Mouse (Mus musculus) limb, embryonic 14.5 days (tissue): ENCODE measurements at regions not wholly inside any gene's neighbourhood (a gene's known extent, or its start where the extent isn't known, plus 50 kb on each side); places are given as distances from the start of the nearest gene placed in this dataset.

Experiments used
- ATAC-seq: fragments of 200-750 bp; cut with Nextera tagmentation; 2 replicates; pipeline ENCODE4 v1.8.0; 2017; ENCODE audit warnings: low read depth, moderate number of reproducible peaks, moderate TSS enrichment; ENCODE audit not compliant: low FRiP score
- DNase-seq: peaks from one replicate; pipeline ENCODE4 v3.0.0-alpha.2; 2015; ENCODE audit warnings: low spot score
- H3K27ac ChIP-seq: fragments of 300-500 bp; sonication (generic); replicated peaks from 2 replicates; pipeline ENCODE4 v1.5.1; 2014; ENCODE audit warnings: low read depth, mild to moderate bottlenecking, low read length, moderate library complexity, mixed read lengths
- H3K27me3 ChIP-seq: fragments of 300-500 bp; sonication (generic); 2 replicates; pipeline ENCODE4 v1.6.1; 2014; ENCODE audit warnings: low read length, mixed read lengths; ENCODE audit not compliant: control insufficient read depth, insufficient read depth
- H3K36me3 ChIP-seq: fragments of 300-500 bp; sonication (generic); 2 replicates; pipeline ENCODE4 v1.6.1; 2014; ENCODE audit warnings: mild to moderate bottlenecking, low read length, moderate library complexity, mixed read lengths; ENCODE audit not compliant: control insufficient read depth, insufficient read depth
- H3K4me1 ChIP-seq: fragments of 300-500 bp; sonication (generic); 2 replicates; pipeline ENCODE4 v1.6.1; 2014; ENCODE audit warnings: antibody characterized with exemption, low read length, mixed read lengths; ENCODE audit not compliant: control insufficient read depth, insufficient read depth
- H3K4me2 ChIP-seq: fragments of 300-500 bp; sonication (generic); replicated peaks from 2 replicates; pipeline ENCODE4 v1.6.1; 2014; ENCODE audit warnings: low read depth, mild to moderate bottlenecking, low read length, moderate library complexity; ENCODE audit not compliant: severe bottlenecking
- H3K4me3 ChIP-seq: fragments of 300-500 bp; sonication (generic); replicated peaks from 2 replicates; pipeline ENCODE4 v1.5.1; 2014; ENCODE audit warnings: low read length
- H3K9ac ChIP-seq: fragments of 300-500 bp; sonication (generic); 2 replicates; pipeline ENCODE4 v1.6.1; 2014; ENCODE audit warnings: mild to moderate bottlenecking, low read depth, low read length, moderate library complexity; ENCODE audit not compliant: severe bottlenecking
- H3K9me3 ChIP-seq: fragments of 300-500 bp; sonication (generic); 2 replicates; pipeline ENCODE4 v1.6.1; 2016; ENCODE audit warnings: low read length; ENCODE audit not compliant: control insufficient read depth
- POLR2A ChIP-seq: fragments of 200-500 bp; IDR thresholded peaks from 2 replicates; pipeline ENCODE4 v1.8.0; 2012; ENCODE audit warnings: inconsistent platforms, mild to moderate bottlenecking, moderate library complexity, borderline replicate concordance; ENCODE audit not compliant: insufficient read depth, insufficient read length; ENCODE audit errors: extremely low read depth
- WGBS: fragments of 180-500 bp; shearing (Covaris S2); extraction: QIAGEN DNeasy Blood & Tissue Kit; methylation state at CpG from one replicate; pipeline ENCODE4 v1.1.7; 2014; 5-methylcytosine and 5-hydroxymethylcytosine counted together

DNA sequence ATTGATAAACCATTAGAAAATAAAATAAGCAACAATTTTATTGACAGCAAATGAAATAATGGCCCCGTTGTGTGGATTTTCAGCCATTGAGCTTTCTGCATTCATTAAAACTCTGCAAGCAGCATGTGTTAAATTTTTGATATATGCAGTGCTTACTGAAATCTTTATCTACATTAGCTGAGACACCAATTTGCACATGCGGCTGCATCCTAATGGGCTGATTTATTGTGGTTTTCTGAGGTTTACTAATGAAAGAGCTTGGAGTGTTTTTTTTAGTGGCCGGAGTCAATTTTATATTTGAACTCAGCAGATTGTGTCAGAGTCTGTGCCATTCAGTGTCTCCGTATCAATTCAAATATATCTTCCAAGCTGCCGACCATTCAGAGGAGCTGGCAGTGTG is 653.3 kb upstream of the Tbl1xr1 start:
- Histone ChIP-seq H3K9ac (no peak overlapping the region), H3K36me3 (no peaks in the 10 kb centered on the region), H3K27ac (no peak overlapping the region), H3K4me3 (no peak overlapping the region), H3K4me1 (no peaks in the 10 kb centered on the region), H3K4me2 (no peak overlapping the region), H3K27me3 (no peaks in the 10 kb centered on the region), H3K9me3 (no peaks in the 10 kb centered on the region)
- no peak for TF ChIP-seq POLR2A
- WGBS = 73% methylated on average over 5 of the region's 5 CpGs
- DNase-seq (no peak), ATAC-seq (no peak)

DNA sequence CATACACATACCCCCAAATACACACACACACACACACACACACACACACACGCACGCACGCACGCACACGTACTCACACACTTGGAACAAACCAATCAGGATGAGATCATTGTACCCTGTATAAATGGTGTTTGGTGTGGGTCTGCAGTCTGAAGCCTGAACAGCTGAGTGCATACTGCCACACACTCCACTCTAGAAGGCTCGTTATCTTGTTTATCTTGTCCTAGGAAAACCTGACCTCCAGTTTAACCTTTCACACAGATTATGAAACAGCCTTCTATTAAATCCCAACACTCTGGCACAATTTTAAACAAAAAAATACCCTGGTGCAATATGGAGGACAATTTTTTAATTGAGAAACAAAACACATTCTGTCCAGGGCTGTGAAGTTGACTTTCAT is 649.9 kb upstream of the Tbl1xr1 start:
- WGBS = 74% methylated on average over 6 of the region's 6 CpGs
- Histone ChIP-seq H3K27ac (no peak overlapping the region), H3K27me3 (no peaks in the 10 kb centered on the region), H3K9me3 (no peaks in the 10 kb centered on the region), H3K4me2 (no peak overlapping the region), H3K4me1 (no peaks in the 10 kb centered on the region), H3K9ac (no peak overlapping the region), H3K4me3 (no peak overlapping the region), H3K36me3 (no peaks in the 10 kb centered on the region)
- ATAC-seq (no peak), DNase-seq (no peak)
- TF ChIP-seq POLR2A = no peak

DNA sequence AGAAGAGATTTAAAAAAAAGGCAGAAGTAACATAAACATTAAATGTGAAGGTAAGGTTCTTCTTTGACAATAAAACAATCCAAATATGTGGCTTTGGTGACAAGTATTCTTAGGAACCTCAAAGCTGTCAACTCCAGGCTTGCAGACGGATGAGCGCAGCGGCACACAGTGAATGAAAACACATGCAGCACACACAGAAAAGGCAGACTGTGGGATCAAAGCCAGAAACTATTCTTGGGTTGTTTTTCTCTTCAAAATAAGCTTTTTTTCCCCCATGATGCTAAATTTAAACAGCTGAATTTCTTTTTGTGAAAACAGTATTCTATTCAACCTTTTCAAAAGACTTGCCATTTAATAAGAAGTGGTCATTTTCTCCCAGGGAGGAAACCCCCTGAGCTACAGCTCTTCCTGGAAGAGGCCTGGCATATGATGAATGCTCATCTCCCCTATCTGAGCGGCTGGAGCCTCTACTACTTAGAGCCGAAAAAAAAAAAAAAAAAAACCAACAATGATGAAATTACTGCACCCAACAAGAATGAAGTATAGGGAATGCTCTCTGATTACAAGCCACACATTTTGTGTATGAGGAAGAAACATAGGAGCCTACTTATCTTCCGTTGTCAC is 648.9 kb upstream of the Tbl1xr1 start:
- Histone ChIP-seq H3K4me1 (no peaks in the 10 kb centered on the region), H3K9ac (no peak overlapping the region), H3K36me3 (no peaks in the 10 kb centered on the region), H3K4me3 (no peak overlapping the region), H3K27me3 (no peaks in the 10 kb centered on the region), H3K27ac (no peak overlapping the region), H3K4me2 (no peak overlapping the region), H3K9me3 (no peaks in the 10 kb centered on the region)
- ATAC-seq (no peak), DNase-seq (peak; percentile 74)
- 37% methylated on average over 6 of the region's 6 CpGs for WGBS
- no peak for TF ChIP-seq POLR2A

DNA sequence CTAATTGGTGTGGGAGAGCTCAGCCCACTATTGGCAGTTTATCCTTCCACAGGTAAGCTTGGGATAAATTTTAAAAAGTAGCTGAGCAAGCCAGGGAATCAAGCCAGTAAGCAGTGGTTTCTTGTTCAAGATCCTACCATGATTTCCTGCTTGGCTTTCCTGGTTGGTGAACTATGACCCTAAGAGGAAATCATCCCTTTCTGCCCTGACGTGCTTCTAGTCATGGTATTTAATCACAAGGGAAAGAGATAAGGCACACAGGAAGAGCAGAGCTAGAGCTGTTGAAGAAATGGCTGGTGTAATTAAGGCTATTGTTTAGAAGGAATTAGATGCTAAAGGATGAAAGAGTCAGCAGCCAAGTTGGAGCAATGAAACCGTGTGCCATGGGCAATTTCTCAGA is 648.3 kb upstream of the Tbl1xr1 start:
- no peak overlapping the region for H3K4me2 ChIP-seq
- WGBS = 34% methylated on average over 2 of the region's 2 CpGs
- TF ChIP-seq POLR2A = no peak
- H3K4me3 ChIP-seq = no peak overlapping the region
- H3K27me3 ChIP-seq = no peaks in the 10 kb centered on the region
- H3K27ac ChIP-seq = no peak overlapping the region
- no peaks in the 10 kb centered on the region for H3K36me3 ChIP-seq
- no peak for DNase-seq
- H3K4me1 ChIP-seq = no peaks in the 10 kb centered on the region
- ATAC-seq = no peak
- no peak overlapping the region for H3K9ac ChIP-seq
- no peaks in the 10 kb centered on the region for H3K9me3 ChIP-seq

DNA sequence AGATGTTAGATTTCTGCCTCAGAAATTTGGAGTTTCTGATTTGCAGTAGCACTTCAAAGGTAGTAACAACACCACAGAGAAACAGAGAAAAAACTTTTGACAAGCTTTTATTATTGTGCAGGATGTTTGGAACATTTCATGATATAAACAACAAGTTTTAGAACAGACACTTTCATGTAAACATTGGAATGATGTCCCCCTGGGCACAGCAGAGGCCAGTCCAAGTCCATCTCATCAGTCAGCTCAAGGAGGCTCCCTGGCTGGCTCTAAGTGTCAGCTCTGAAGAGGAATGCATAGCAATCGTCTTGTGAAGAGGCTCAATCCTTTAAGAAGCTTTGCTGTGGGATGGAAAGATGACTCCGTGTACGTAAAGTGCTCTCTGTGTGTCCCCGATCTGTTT is 612.2 kb upstream of the Tbl1xr1 start:
- WGBS = 73% methylated on average over 4 of the region's 4 CpGs
- Histone ChIP-seq H3K4me2 (no peak overlapping the region), H3K27me3 (no peaks in the 10 kb centered on the region), H3K4me1 (no peaks in the 10 kb centered on the region), H3K9ac (no peak overlapping the region), H3K9me3 (peaks cover 4% of the 10 kb centered on the region; the same call in 1 of the 2 replicates), H3K27ac (no peak overlapping the region), H3K36me3 (no peaks in the 10 kb centered on the region), H3K4me3 (no peak overlapping the region)
- DNase-seq (no peak), ATAC-seq (no peak)
- TF ChIP-seq POLR2A = no peak

DNA sequence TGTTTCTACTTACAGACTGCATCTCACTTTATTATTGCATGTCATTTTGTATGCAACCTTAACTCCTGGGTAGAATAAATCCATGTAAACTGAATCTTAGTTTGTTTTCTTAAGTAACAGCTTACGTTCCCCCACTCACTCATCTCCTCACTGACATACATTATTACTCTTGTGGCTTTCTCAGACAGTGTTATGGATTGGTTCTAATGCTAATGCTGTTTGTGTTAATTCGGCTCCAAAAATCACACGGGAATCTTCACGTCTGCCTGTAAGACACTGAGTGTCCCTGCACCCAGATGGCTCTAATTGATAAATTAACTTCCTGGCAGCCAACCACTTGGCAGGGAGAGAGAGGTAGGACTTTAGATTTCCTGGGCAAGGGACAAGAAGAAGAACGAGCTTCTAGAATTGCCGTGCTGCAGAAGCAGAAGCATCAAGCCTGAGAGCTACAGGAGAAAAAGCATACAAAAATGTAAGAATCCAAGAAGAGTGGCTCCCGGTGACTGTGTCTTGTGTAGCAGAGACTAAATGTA is 610.3 kb upstream of the Tbl1xr1 start:
- Histone ChIP-seq H3K36me3 (no peaks in the 10 kb centered on the region), H3K4me2 (no peak overlapping the region), H3K4me1 (no peaks in the 10 kb centered on the region), H3K9me3 (peaks cover 2% of the 10 kb centered on the region; the same call in 1 of the 2 replicates), H3K4me3 (no peak overlapping the region), H3K9ac (no peak overlapping the region), H3K27ac (no peak overlapping the region), H3K27me3 (no peaks in the 10 kb centered on the region)
- DNase-seq (no peak), ATAC-seq (no peak)
- WGBS = 51% methylated on average over 7 of the region's 7 CpGs
- TF ChIP-seq POLR2A = no peak
